Mouse (Mus musculus): ENCODE results near the gene Galnt14.

DNA sequence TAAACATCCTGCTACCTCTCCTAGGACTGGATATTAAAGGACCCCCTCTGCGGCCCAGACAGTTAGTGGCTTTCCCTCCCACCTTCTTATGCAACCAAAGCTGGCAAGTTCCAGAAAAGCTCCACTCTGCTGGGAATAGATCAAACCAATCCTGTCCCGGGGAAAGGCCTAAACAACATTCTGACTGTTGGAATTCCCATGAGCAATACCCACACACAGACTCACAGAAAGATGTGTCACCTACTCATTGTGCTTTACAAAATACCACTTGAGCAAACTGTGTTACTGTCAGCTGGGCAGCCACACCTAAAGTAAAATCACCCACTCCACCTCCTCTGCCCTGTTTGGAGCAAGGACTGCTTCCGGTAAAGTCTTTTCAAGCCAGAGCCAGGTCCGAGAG lies 207.6 kb downstream of the Galnt14 start:
- TF ChIP-seq MAX (IDR thresholded peaks at IDR 0.05), result no peak
- TF ChIP-seq USF1 (IDR thresholded peaks at IDR 0.05; ENCODE audit: low read depth), result no peak
